Mouse (Mus musculus) heart, adult 18-20 months (tissue): Measurements from ENCODE around the gene Cenpo. TPM values are rescaled to one million over a fixed set of nuclear protein-coding genes. Genes with fewer than 3 reads are reported as not detected.
"Not testable (repeated sequence)": the region's sequence is repeated elsewhere in the genome, so short reads cannot be mapped to it uniquely, and the experiment has no call there.

Experiments used
- DNase-seq, 2 experiments: peaks; one replicate each; pipeline ENCODE4 v3.0.0; 2021 to 2022; ENCODE audit warnings: mixed read lengths in 1 of 2
- long read RNA-seq, 2 experiments: library from polyadenylated mRNA; stranded (forward); transcript quantifications; one replicate each; pipeline ENCODE4 v2.0.0; 2021
- total RNA-seq, 2 experiments: library from RNA; stranded (reverse); gene quantifications; 2 replicates each; pipeline ENCODE4 v1.2.3; 2021

Gene Cenpo
- total RNA-seq: 1 to 10 TPM; 1.8 to 2.9 TPM
- long read RNA-seq, experiment 1: 0 reads
- long read RNA-seq, experiment 2, partial matches to known transcripts: 1 of 1 reads
- long read RNA-seq, experiment 2, other reads (novel, unspliced or antisense): 0 of 1 reads

DNA sequence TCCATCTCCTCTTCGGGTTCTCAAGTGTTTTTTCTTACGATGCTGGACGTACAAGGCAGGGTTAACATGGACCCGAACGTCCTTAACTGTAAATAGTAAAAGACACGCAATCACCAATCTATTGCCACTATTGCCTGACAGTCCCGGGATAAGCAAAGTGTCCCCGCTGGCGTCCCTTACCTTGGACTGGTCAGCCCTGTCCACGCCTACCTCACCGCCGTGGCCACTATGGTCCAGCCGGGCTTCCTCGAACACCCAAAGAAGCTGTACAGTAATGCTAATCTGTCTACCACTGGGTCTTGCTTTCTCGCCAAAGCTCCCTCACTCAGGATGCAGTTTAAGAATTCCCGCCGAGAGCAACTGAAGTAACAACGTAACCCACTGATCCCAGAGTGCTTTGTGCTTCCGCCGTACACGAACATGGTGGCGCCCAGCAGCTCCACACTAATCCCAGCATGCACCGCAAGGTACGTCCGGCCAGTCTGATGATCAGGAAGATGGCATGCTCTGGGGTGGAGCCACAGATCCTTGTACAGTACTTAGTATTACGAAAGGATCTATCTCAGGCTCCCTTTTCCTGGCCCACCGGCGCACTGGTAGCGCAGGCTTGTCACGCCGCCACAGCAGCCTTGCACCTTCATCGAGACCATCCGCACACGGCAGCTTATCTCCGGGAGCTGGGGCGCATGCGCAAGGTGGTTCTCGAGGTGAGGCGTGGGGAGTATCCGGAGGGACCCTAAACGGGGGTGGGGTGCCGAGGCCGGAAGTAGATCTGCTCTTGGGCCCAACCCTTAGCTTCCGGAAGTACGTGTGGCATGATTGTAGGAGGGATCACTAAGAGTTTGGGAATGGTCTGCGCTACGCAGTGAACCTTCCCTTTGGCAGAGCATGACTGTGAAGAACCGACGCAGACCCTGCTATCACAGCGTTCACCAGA is at the start of gene Cenpo, which contains the start of gene Ptrhd1:
Cenpo (minus strand) TSS at position 723 of the 937 bp plus-strand sequence.
Ptrhd1 (plus strand) TSS at position 456 of the 937 bp plus-strand sequence.
- peak; percentile 98 to 99 for DNase-seq

DNA sequence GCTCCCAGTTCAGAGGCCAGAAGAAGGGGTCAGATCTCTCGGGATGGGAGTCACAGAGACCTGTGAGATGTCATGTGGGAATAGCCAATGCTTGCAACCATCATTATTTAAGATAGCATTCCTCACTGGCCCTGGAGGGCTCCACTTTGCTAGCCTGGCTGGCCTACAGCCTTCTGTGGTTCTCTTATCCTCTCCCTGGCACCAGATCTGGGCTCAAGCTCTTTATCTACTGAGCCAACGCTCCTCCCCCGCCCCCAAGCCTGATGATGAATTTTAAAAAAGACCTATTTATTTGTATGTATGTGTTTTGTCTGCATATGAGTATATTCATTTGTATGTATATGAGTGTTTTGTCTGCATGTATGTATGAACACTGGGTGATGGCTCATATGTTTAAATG is 45.8 kb upstream of the Cenpo start:
- no peak for DNase-seq

DNA sequence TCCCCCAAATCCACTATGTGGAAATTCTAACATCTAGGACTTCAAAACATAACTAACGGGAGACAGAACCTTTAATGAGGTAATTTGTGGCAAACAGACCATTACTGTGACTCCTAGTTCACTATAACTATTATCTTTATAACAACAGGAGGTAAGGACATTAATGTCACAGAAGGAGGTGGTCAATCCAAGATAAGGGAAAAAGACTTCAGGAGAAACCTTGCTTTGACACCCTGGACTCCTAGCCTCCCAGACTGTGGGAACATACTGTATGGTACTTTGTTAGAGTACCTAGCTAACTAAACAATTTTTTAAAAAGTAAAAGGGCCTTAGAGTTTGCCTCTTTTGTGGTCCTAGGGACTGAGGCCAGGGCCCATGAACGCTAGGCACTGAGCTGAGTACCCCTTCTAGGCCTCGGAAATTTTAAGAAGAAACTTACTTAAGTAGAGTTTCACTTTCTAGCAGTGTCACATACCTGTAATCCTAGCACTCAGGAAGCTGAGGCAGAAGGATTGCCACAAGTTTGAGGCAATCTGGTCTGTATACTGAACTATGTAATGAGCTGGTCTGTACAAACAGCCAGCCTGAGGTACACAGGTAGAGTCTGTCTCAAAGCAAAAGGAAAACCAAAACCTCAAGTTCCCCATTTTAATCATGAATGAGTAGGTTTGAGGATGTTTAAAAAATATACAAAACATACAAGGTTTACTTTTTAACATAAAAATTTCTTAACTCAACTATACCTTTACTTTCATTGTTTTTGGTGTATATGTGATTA is 45.1 kb upstream of the Cenpo start:
- no peak for DNase-seq

- no peak for DNase-seq
Observed at GRCm38 (mm10) chr12:4271078-4271477, 37.0 kb upstream of the Cenpo start.

- no peak for DNase-seq
Observed at GRCm38 (mm10) chr12:4267765-4268164, 33.7 kb upstream of the Cenpo start.

DNA sequence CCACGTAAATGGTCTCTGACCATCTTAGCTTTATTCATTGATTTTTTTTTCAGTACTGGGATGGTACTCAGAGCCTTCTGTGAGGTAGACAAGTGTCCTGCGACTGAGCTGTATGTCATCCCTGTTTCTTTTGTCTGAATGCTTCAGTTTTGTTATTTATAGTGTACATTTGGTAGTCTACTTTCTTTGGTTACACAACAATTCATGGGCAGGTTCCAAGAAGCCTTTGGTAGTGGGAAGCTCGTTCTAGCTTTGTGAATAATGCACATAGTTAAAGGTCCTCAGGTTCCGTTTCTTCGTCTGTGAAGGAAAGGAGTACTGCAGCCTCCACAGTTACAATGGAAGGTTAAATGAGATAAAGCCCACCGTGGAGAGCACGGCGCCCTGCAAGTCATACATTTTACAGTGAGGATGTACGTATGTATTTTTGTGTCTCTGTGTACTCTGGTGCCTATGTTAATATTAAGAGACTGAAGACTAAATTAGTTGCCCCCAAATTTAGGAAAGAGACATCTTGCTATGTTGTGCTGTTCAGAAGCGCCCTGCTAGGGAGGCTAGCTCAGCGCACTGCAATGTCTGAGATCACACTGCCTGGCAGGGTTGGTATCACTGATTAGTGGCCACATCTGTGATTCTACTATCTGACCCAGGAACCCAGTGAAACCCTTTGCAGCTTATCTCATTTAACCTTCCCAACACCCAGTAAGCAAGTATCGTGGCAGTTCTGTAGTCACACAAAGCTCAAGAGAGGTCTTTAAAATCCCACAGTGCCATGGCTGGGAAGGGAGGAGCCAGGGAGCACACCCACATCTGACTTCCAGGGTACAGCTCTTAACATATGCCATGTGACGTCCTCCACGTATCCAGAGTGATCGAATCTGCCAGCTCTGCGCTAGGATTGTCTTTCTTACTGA is 18.9 kb upstream of the Cenpo start:
- no peak for DNase-seq

DNA sequence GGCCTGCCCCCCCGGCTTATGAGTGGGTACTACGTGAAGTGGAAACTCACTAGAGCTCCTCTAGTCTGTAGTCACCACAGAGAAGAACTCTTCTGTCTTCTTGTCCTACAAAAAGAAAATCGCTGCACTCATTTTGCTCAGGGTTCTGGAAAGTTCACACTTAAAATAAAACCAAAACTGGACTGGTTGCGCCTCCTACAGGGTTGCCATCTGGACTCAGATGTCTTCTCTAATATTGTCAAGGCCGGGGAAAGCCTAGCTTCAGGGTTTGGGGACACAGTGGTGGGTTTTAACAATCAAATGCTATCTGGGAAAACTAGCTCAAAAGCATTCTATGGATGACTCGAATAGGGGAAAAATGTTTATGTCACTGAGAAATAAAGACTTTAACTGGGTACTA is 15.7 kb upstream of the Cenpo start:
- no peak for DNase-seq

DNA sequence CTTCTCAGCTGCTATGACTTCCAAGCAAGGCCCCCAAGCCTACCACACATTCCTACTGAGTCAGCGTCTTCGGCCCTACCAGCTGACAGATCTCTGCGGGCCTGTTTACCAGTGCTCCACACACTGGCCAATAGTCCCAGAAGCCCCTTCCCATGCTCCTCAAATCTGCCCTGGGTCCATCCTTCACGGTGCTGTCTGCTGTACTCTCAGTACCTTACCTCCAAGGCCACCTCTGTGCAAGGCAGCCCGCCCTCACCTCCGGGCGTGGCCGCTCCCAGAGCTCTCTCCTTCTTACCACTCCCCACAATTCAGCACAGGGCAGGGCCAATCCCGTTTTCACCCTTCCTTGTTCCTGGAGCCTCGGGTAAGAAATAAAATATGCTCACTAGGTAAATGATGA is 11.6 kb upstream of the Cenpo start:
- no peak for DNase-seq

GRCm38 (mm10) chr12:4243805-4244204 is 9.7 kb upstream of the Cenpo start:
- DNase-seq: no peak

DNA sequence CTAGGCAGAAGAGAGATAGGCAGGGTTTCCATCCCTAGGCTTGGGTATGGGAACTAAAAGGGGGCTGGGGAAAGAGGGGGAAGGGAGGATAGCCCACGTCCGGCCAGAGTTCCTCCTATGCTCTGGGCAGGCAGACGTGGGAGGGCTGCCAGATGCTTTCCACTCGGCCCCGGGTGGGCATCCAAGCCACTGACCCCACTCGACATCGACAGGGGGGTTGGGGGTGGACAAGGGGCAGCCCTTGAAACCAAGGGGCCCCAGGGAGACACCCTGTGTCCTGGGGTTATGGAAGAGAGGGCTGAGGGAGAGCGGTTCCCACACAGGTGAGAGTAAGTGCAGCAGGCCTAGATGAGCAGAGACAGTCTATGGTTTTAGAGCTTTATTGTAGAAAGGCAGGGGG is 6.2 kb upstream of the Cenpo start:
- not testable (repeated sequence) for DNase-seq

DNA sequence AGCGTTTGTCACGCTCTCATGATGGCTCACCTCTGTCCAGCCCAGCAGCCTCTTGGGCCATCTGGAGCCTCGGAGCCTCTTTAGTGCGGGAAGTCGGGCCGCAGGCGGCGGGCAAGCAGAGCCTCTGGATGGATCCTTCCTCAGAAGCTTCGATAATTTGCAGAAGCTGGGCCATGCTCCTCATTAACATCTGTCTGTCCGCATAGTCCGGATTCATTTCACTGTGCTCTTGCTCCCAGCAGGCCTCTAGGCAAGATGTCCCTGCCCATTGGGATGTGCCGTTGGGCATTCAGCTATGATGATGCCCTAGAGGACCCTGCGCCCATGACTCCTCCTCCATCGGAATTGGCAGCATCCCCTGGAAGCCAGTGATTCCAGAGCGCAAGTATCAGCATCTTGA is 3.4 kb upstream of the Cenpo start:
- no peak for DNase-seq

DNA sequence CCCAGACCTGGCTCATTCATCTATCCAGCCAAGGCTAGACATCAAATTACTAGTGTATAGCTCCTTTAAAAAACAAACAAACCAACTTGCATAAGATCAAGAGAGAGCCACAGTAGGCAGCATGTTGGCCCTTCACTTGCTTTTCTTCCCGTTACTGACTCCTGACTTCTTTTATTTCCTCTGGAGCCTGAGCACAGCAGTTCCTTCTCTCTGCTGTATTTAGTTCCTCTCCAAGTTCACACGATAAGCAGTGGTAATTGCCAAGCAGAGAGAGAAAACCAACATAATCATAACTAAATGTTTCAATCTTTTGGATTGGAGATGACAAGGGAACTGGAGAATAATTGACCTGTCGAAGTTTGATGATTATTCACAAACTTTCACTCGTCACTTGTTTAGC is 1.3 kb downstream of the Cenpo start:
- no peak for DNase-seq

DNA sequence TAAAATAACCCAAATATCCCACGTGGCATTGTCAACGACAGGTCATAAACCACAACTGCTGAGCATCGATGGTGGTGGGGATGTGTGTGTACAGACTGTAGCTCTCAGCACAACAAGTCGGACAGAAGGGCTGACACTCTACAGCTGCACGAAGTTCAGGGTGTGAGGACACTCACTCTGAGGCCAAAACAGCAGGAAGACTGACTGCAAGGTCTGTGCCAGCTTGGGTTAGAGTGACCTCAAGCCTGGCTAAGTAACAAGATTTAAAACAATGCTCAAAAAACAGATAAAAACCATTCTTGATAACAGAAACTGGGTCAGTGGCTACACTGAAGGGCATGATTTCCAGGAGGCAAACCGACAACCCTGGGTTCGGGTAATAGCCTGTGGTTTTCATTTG is 3.9 kb downstream of the Cenpo start:
- DNase-seq: no peak

DNA sequence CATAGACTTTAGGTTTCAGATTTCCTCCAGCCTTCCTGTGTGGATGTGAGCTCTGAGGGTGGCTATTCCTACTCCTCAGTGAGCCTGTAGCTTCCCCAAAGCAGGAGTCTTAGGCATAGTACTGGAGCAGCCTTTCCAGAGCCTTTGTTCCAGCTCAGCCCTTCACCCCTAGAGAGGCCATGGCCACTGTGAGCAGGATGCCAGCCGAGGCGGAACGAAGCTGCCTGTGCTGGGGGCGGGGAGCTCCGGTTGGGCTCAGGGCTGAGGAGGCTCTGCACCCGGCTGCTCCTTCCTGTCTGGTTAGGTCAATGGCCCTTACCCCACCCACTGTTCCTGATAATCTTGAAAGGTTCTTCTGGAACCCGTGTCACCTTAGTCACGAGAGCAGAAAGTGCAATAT is 21.2 kb downstream of the Cenpo start:
- DNase-seq: no peak

GRCm38 (mm10) chr12:4211174-4211573 is 22.9 kb downstream of the Cenpo start:
- DNase-seq: peak in 1 of 2 experiments; percentile 70

DNA sequence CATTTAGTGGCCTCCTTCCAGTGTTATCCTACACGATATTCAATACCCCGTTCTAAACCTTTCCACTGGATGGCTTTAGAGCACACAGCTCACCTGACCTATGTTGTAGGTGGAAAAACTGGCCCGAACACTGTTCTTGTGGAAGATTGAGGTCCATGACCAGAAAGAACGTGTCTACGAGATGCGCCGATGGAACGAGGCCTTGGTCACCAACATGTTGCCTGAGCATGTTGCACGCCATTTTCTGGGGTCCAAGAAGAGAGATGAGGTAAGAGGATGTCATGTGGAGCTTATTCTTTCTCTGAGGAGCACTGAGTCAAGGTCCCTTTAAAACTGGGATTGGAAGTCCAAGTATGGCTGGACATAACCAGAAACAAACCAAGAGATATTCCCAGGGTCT is 24.9 kb downstream of the Cenpo start:
- DNase-seq: no peak

DNA sequence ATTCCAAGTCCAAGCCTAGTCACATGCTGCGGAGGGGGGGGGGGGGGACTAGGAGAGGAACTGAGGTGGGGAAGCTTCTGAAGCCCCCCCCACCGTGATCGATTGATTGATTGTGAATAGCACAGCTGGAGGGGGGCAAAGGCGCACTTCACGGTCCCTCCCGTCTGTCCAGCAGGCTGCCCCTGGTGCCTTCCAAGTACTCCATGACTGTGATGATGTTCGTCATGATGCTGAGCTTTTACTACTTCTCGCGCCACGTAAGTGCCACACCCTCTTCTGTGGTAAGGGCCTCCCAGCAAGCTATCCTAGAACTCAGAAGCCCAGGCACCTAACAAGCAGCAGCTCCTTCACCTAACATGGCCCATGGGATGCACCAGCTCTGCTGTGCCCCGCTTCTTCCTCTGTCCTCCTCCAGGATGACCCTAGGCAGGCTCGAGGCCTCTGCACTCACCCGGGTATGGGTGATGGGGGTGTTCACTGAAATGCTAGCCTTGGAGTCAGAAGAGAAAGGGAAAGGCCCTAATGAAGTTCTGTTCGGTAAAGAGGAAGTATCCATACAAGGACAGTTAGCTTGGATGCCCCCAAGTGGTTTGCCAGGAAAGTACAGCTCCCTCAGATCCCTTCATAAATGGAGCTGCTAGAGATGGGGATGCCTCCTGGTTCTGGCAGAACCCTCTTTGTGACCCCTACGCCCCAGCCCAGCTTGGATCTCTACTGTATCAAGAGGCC is 25.5 kb downstream of the Cenpo start:
- peak; percentile 64 to 77 for DNase-seq

GRCm38 (mm10) chr12:4206106-4206505 is 28.0 kb downstream of the Cenpo start:
- no peak for DNase-seq

GRCm38 (mm10) chr12:4202206-4202605 is 31.9 kb downstream of the Cenpo start:
- no peak for DNase-seq

- DNase-seq: peak; percentile 72 to 78
Observed at GRCm38 (mm10) chr12:4201454-4202200, 32.5 kb downstream of the Cenpo start.
